Mouse (Mus musculus): ENCODE measurements at regions not wholly inside any gene's neighbourhood (a gene's known extent, or its start where the extent isn't known, plus 50 kb on each side); places are given as distances from the start of the nearest gene placed in this dataset.

DNA sequence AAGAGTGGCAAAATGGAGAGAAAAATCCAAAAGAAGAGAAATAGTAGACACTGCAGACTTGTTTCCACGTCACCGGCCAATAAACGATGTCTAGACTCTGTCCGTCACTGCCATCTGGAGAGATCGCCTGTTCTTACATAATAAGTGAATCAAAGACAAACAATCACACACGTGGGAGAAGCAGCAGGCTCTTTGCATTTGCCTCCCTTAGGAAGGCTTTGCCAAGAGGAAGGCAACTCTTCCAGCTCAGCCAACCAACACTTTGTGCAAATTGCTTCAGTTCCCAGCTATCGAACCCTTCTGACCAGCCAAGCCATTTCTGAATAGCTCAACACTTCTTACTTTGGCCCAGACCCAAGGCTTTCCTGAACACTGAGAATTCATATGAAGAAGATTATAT lies 432.8 kb downstream of the 1700129C05Rik start:
- Histone ChIP-seq H3K27me3 (ENCODE audit: control insufficient read depth, insufficient read depth, low read length) (no peaks in the 10 kb centered on the region), H3K27ac (ENCODE audit: low read depth, low read length) (no peak overlapping the region), H3K4me3 (ENCODE audit: low read depth, low read length) (no peak overlapping the region), H3K9me3 (ENCODE audit: control insufficient read depth, low read length) (no peaks in the 10 kb centered on the region), H3K4me2 (ENCODE audit: low read depth, low read length, severe bottlenecking) (no peak overlapping the region), H3K9ac (ENCODE audit: low read length) (no peak overlapping the region), H3K36me3 (ENCODE audit: control insufficient read depth, insufficient read depth, low read length) (no peaks in the 10 kb centered on the region), H3K4me1 (replicated peaks; ENCODE audit: control insufficient read depth, insufficient read depth, low read length) (no peaks in the 10 kb centered on the region)
- DNase-seq (ENCODE audit: low spot score) (no peak), ATAC-seq (replicated peaks; ENCODE audit: low FRiP score) (no peak)
- 87% methylated on average over 7 of the region's 7 CpGs for WGBS

DNA sequence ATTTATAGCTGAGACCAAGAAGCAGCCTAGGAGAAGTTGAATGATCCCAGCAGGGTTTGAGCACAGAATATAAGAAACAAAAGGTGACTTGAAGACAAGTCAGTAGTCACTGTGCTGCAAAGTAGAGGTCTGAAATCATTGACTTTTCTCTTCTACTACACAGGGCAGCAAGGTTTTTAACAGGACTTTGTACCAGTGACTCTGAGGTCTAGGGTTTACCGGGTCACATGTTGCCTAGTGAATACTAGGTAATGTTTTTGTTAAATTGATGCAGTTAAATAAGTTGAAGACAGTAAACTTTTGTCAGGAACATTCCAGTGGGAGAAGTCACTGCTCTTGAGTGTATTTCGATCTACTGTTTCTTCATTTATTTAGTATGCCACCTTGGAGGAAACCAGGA lies 433.4 kb downstream of the 1700129C05Rik start:
- Histone ChIP-seq H3K9ac (ENCODE audit: low read length) (no peak overlapping the region), H3K4me3 (ENCODE audit: low read depth, low read length) (no peak overlapping the region), H3K4me2 (ENCODE audit: low read depth, low read length, severe bottlenecking) (no peak overlapping the region), H3K27ac (ENCODE audit: low read depth, low read length) (no peak overlapping the region), H3K4me1 (replicated peaks; ENCODE audit: control insufficient read depth, insufficient read depth, low read length) (no peaks in the 10 kb centered on the region), H3K36me3 (ENCODE audit: control insufficient read depth, insufficient read depth, low read length) (no peaks in the 10 kb centered on the region), H3K27me3 (ENCODE audit: control insufficient read depth, insufficient read depth, low read length) (no peaks in the 10 kb centered on the region), H3K9me3 (ENCODE audit: control insufficient read depth, low read length) (no peaks in the 10 kb centered on the region)
- 93% methylated on average over 2 of the region's 2 CpGs for WGBS
- DNase-seq (ENCODE audit: low spot score) (no peak), ATAC-seq (replicated peaks; ENCODE audit: low FRiP score) (no peak)

DNA sequence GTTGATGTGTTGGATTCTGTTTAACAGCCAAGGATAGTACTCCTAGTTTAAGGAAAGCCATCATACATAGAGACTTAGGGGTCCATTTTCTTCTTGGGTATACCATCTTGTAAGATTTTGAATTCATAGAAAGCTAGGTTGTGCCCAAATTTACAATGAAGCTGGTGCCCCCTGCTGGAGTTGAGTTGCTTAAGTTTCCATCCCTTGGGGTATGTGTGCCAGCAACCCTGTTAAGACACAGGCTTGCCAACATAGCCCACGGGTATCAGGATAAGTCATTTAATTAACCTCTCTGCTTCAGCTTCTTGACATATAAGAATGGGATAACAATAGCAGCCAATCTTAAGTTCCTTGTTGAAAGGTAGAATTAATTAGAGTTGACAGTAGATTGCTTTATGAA lies 440.9 kb downstream of the 1700129C05Rik start:
- H3K4me2 ChIP-seq (ENCODE audit: low read depth, low read length, severe bottlenecking), result no peak overlapping the region
- no peaks in the 10 kb centered on the region for H3K9me3 ChIP-seq (ENCODE audit: control insufficient read depth, low read length)
- H3K9ac ChIP-seq (ENCODE audit: low read length), result no peak overlapping the region
- H3K27ac ChIP-seq (ENCODE audit: low read depth, low read length), result no peak overlapping the region
- ATAC-seq (replicated peaks; ENCODE audit: low FRiP score) (no peak), DNase-seq (ENCODE audit: low spot score) (peak; percentile 72)
- H3K4me3 ChIP-seq (ENCODE audit: low read depth, low read length), result no peak overlapping the region
- no peaks in the 10 kb centered on the region for H3K4me1 ChIP-seq (replicated peaks; ENCODE audit: control insufficient read depth, insufficient read depth, low read length)
- no peaks in the 10 kb centered on the region for H3K36me3 ChIP-seq (ENCODE audit: control insufficient read depth, insufficient read depth, low read length)
- WGBS, result 36% methylated on average over 1 of the region's 1 CpGs
- no peaks in the 10 kb centered on the region for H3K27me3 ChIP-seq (ENCODE audit: control insufficient read depth, insufficient read depth, low read length)

DNA sequence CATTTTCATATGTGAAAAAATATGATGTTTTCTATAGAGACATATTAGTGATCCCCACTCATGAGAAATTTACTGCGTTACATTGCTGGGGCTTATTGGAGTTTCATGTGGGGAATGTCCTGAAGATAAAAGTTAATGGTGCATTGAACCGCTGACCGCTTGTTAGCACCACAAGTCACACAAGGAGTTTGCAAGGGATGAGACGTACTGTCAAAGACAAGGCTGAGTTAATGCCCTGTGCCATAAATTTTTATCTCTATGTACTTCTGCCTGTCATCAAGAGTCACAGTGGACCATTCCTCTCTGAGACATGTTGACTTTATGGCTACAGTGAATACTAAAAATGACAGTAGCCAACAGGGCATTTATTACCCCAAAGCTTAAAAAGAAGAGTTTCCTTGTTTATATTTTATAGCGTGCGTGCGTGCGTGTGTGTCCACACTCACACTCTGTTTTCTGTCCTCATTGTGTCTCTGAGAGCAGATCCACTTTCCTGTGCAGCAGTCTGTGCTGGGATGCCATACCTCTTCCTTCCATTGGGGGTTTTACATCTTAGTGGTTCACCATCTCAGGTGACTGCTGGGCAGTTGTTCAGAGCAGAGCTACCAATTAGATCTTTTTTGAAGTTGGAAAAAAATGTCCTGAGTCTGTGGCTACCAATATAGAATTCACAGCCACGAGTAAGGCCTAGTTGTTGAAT lies 451.4 kb downstream of the 1700129C05Rik start:
- no peak for DNase-seq (ENCODE audit: low spot score)
- ATAC-seq (replicated peaks; ENCODE audit: low FRiP score), result no peak
- no peak overlapping the region for H3K27ac ChIP-seq (ENCODE audit: low read depth, low read length)

DNA sequence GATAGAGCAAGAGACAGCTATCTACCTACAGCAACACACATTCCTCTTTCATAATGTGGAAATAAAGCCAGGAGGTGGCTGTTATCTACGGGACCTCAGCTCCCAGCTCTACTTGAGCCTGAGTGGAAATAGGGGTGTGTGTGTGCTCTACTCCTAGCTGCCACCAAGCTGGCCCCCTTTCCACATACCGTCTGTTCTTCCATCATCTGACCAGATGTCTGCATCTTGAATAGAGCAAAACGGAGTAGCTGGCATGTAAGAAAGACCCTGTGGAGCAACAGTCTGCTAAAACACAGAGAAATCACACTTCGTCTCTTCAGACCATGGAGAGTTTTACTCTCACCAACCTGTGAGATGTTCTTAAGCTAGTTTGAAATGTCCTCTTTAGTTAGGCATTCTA lies 454.9 kb downstream of the 1700129C05Rik start:
- WGBS, result 86% methylated on average over 4 of the region's 4 CpGs
- no peak overlapping the region for H3K4me2 ChIP-seq (ENCODE audit: low read depth, low read length, severe bottlenecking)

More for the DNA sequence above, 451.4 kb downstream of the 1700129C05Rik start:
- Histone ChIP-seq H3K4me2 (ENCODE audit: low read depth, low read length, severe bottlenecking) (no peak overlapping the region), H3K9ac (ENCODE audit: low read length) (no peak overlapping the region), H3K36me3 (ENCODE audit: control insufficient read depth, insufficient read depth, low read length) (no peaks in the 10 kb centered on the region), H3K9me3 (ENCODE audit: control insufficient read depth, low read length) (no peaks in the 10 kb centered on the region), H3K27me3 (ENCODE audit: control insufficient read depth, insufficient read depth, low read length) (no peaks in the 10 kb centered on the region), H3K4me1 (replicated peaks; ENCODE audit: control insufficient read depth, insufficient read depth, low read length) (no peaks in the 10 kb centered on the region), H3K4me3 (ENCODE audit: low read depth, low read length) (no peak overlapping the region)
- WGBS, result 91% methylated on average over 9 of the region's 9 CpGs

DNA sequence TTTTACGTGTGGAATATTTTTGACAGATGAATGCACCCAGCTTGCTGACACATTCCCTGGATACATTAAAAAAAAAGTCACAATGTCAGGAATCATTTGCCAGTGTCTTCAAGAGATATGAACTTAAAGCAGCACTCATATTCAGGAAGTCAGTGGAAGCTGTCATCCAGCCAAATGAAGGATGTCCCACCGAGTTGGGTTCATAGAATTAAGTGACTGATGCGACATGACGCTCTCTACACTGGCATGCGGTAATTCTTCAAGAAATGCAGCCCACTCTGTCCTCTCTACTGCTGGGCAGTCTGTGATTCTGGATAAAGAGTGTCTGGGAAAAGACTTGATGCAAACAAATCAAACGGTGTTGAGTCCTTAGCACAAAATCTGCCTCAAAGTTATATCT lies 463.9 kb downstream of the 1700129C05Rik start:
- Histone ChIP-seq H3K4me2 (ENCODE audit: low read depth, low read length, severe bottlenecking) (no peak overlapping the region), H3K4me1 (replicated peaks; ENCODE audit: control insufficient read depth, insufficient read depth, low read length) (no peaks in the 10 kb centered on the region), H3K27ac (ENCODE audit: low read depth, low read length) (no peak overlapping the region), H3K9me3 (ENCODE audit: control insufficient read depth, low read length) (no peaks in the 10 kb centered on the region), H3K27me3 (ENCODE audit: control insufficient read depth, insufficient read depth, low read length) (no peaks in the 10 kb centered on the region), H3K36me3 (ENCODE audit: control insufficient read depth, insufficient read depth, low read length) (no peaks in the 10 kb centered on the region), H3K9ac (ENCODE audit: low read length) (no peak overlapping the region), H3K4me3 (ENCODE audit: low read depth, low read length) (no peak overlapping the region)
- DNase-seq (ENCODE audit: low spot score) (no peak), ATAC-seq (replicated peaks; ENCODE audit: low FRiP score) (no peak)
- 90% methylated on average over 6 of the region's 6 CpGs for WGBS

More for the DNA sequence above, 454.9 kb downstream of the 1700129C05Rik start:
- H3K9me3 ChIP-seq (ENCODE audit: control insufficient read depth, low read length), result no peaks in the 10 kb centered on the region
- no peak for DNase-seq (ENCODE audit: low spot score)
- H3K36me3 ChIP-seq (ENCODE audit: control insufficient read depth, insufficient read depth, low read length), result no peaks in the 10 kb centered on the region
- no peak overlapping the region for H3K4me3 ChIP-seq (ENCODE audit: low read depth, low read length)
- H3K9ac ChIP-seq (ENCODE audit: low read length), result no peak overlapping the region
- H3K27ac ChIP-seq (ENCODE audit: low read depth, low read length), result no peak overlapping the region
- ATAC-seq (replicated peaks; ENCODE audit: low FRiP score), result no peak
- H3K27me3 ChIP-seq (ENCODE audit: control insufficient read depth, insufficient read depth, low read length), result no peaks in the 10 kb centered on the region
- no peaks in the 10 kb centered on the region for H3K4me1 ChIP-seq (replicated peaks; ENCODE audit: control insufficient read depth, insufficient read depth, low read length)

DNA sequence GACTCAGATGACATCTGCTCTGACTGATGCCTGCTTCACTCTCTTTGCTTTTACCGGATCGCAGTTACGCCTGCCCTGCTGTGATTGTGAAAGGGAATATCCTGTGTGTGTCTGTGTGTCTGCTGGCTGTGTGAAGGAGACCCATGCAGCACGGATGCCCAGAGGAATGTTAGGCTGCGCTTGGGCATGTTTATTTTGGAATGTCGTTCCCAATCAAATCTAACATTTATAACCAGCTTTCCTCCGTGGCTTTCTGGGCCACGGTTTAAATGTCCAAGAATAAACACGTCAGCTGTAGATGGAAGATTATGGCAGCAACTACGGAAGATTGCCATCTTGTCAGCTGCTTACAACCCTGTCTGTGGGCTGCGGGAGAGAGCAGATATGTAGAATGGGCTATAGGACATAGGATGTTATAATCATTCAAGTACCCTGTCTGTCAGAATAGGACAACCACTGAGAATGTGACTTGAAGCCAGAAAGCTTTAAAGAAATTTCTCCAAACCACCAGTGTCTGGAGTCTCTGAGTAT lies 464.5 kb downstream of the 1700129C05Rik start:
- no peaks in the 10 kb centered on the region for H3K4me1 ChIP-seq (replicated peaks; ENCODE audit: control insufficient read depth, insufficient read depth, low read length)
- H3K4me3 ChIP-seq (ENCODE audit: low read depth, low read length), result no peak overlapping the region
- ATAC-seq (replicated peaks; ENCODE audit: low FRiP score) (no peak), DNase-seq (ENCODE audit: low spot score) (no peak)
- H3K4me2 ChIP-seq (ENCODE audit: low read depth, low read length, severe bottlenecking), result no peak overlapping the region
- no peak overlapping the region for H3K9ac ChIP-seq (ENCODE audit: low read length)
- H3K27me3 ChIP-seq (ENCODE audit: control insufficient read depth, insufficient read depth, low read length), result no peaks in the 10 kb centered on the region
- no peaks in the 10 kb centered on the region for H3K9me3 ChIP-seq (ENCODE audit: control insufficient read depth, low read length)
- H3K36me3 ChIP-seq (ENCODE audit: control insufficient read depth, insufficient read depth, low read length), result no peaks in the 10 kb centered on the region
- 78% methylated on average over 11 of the region's 11 CpGs for WGBS
- no peak overlapping the region for H3K27ac ChIP-seq (ENCODE audit: low read depth, low read length)

DNA sequence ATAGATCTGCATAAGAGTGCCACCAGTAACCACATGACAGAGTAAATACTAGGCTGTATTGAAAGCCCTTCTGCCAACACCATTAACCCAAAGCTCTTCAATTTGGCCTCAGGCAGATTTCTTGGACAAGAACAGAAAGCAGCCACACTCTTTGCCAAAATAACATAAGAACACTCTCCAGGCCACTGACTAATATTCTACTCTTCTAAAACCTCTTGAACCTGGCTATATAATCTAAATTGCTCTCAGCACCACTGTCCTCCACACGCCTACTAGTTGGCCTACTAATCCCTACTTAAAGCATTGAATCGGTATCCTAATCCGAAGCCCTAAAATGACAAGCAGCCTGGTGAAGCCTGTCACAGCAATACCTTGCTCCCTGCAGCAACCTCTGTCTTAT lies 467.5 kb downstream of the 1700129C05Rik start:
- Histone ChIP-seq H3K27ac (ENCODE audit: low read depth, low read length) (no peak overlapping the region), H3K4me1 (replicated peaks; ENCODE audit: control insufficient read depth, insufficient read depth, low read length) (no peaks in the 10 kb centered on the region), H3K36me3 (ENCODE audit: control insufficient read depth, insufficient read depth, low read length) (no peaks in the 10 kb centered on the region), H3K9me3 (ENCODE audit: control insufficient read depth, low read length) (no peaks in the 10 kb centered on the region), H3K27me3 (ENCODE audit: control insufficient read depth, insufficient read depth, low read length) (no peaks in the 10 kb centered on the region), H3K4me2 (ENCODE audit: low read depth, low read length, severe bottlenecking) (no peak overlapping the region), H3K9ac (ENCODE audit: low read length) (no peak overlapping the region), H3K4me3 (ENCODE audit: low read depth, low read length) (no peak overlapping the region)
- DNase-seq (ENCODE audit: low spot score) (no peak), ATAC-seq (replicated peaks; ENCODE audit: low FRiP score) (no peak)
- 63% methylated on average over 3 of the region's 3 CpGs for WGBS

DNA sequence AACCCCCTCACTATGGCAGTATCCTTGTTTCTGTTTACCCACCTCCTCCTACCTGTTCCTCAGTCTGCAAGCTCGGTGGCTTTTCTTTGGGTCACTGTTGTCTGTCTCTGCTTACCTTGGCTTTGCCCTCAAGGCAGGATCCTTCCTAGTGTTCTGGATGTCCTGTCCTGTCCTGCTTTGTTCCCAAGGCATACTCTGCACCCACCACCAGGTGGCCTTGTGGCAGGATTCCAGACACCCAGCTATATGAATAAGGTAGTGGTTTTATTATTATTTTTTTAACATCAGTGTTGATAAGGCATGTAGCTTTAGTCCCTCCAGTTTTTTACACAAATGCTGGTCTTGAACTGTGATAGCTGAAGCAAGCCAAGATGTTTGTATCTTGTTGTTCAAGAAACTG lies 478.7 kb downstream of the 1700129C05Rik start:
- Histone ChIP-seq H3K4me1 (replicated peaks; ENCODE audit: control insufficient read depth, insufficient read depth, low read length) (no peaks in the 10 kb centered on the region; the same call in 1 of the 2 replicates), H3K4me3 (ENCODE audit: low read depth, low read length) (no peak overlapping the region), H3K36me3 (ENCODE audit: control insufficient read depth, insufficient read depth, low read length) (no peaks in the 10 kb centered on the region), H3K27ac (ENCODE audit: low read depth, low read length) (no peak overlapping the region), H3K9me3 (ENCODE audit: control insufficient read depth, low read length) (no peaks in the 10 kb centered on the region), H3K27me3 (ENCODE audit: control insufficient read depth, insufficient read depth, low read length) (0 out of 2 replicates have a peak, but pooled peaks cover 2% of the 10 kb centered on the region), H3K9ac (ENCODE audit: low read length) (no peak overlapping the region), H3K4me2 (ENCODE audit: low read depth, low read length, severe bottlenecking) (no peak overlapping the region)
- ATAC-seq (replicated peaks; ENCODE audit: low FRiP score) (0 out of 2 replicates have a peak, but pooled peaks have one; percentile 2), DNase-seq (ENCODE audit: low spot score) (no peak)
- 35% methylated on average over 1 of the region's 1 CpGs for WGBS

Measured in forebrain, embryonic 11.5 days (tissue).